Mouse (Mus musculus): ENCODE data around the gene Lrrc38. TPM values are rescaled to one million over a fixed set of nuclear protein-coding genes. Genes with fewer than 3 reads are reported as not detected.
"Not testable (repeated sequence)": the region's sequence is repeated elsewhere in the genome, so short reads cannot be mapped to it uniquely, and the experiment has no call there.

The Lrrc38 gene
- total RNA-seq (2022) = 1 to 10 TPM; 1.5 to 2.2 (median 1.8) TPM

DNA sequence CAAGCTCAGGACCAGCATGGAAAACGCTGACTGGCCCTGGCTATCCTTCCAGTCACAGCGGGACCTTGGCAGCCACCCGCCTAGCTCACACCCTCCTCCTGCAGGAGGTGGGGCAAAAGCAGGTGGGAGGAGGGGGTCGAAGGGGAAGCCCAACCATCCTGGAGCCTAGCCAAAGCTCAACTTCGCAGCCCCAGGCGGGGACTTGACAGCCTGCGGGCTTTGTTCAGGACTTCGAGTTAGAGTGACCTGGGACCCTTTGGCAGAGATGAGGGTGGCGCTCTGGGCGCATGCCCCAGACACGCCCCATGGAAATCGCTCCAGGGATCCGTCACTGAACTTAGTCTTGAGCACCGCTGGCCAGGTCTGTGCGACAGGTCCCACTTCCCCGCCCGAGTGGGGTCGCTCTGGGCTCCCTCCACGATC is at the start of gene Lrrc38:
TSS of gene Lrrc38 (plus strand) at position 274 of the 423 bp plus-strand sequence.
- no peak for DNase-seq (ENCODE audit: low spot score in 2 of 2)

DNA sequence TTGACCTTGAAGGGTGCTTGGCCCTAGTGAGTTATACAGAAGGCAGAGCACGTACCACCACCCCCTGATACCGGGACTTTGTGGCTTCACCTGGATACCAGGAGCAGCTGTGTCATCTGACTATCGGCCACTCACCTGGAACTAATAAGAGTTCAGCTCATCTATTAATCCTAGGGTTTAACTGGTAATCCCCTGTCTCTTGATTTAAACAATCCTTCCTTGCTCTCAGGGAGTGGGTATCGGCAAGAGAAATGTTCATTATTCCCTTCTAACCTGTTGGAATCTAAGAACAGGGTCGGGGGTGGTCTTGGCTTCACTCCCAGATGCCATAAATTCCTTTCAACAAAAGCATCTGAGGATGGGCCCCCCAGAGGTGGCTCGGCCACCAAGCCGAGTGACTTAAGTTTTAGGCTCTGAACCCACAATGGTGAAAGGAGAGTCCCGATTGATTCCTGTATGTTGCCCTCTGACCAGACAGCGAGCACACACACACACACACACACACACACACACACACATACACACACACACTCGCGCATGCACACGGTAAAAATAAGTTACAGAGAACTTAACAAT is 49.4 kb upstream of the Lrrc38 start:
- DNase-seq (ENCODE audit: low spot score in 2 of 2) = no peak

DNA sequence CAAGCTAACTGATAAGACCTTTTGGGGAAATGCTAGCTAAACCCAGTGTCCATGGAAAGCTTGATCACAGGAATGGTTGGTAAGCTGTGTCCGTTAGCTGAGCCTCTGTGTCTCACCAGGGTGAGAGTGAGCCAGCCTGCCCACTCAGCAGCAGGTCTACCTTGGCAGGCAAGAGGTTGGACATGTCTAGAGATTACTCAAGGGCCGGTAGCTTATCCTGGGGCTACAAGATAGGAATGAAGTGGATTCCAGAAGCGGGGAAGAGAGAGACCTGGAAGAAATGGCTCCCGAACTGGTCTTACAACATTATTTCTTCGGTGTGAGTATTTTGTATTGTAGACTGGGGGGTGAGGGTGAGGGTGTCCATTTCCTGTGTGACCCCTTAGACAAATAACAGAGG is 48.5 kb upstream of the Lrrc38 start:
- no peak for DNase-seq (ENCODE audit: low spot score in 2 of 2)

DNA sequence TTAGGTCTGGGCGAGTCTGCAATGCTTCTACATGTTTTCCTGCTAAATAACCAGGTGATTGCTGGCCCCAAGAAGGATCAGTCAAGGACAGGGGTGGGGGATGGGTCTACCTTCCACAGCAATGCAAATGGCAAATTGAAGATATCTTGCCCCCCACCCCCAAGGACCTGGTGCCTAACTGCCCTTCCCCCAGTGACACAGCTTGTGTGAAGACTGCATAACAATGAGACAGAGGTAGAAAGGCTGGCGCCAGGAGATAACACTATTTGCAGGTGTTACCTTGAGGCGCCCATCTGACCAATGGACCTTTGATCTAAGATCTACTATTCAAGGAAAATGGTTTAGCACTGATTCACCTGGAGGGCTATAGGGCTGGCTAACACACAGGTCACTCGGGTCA is 47.7 kb upstream of the Lrrc38 start:
- no peak for DNase-seq (ENCODE audit: low spot score in 2 of 2)

GRCm38 (mm10) chr4:143302279-143302890 is 47.2 kb upstream of the Lrrc38 start:
- no peak for DNase-seq (ENCODE audit: low spot score in 2 of 2)

- no peak for DNase-seq (ENCODE audit: low spot score in 2 of 2)
These were observed 44.5 kb upstream of the Lrrc38 start for GRCm38 (mm10) chr4:143305031-143305430.

- DNase-seq (ENCODE audit: low spot score in 2 of 2) = no peak
These were observed 43.4 kb upstream of the Lrrc38 start for GRCm38 (mm10) chr4:143305987-143306772.

DNA sequence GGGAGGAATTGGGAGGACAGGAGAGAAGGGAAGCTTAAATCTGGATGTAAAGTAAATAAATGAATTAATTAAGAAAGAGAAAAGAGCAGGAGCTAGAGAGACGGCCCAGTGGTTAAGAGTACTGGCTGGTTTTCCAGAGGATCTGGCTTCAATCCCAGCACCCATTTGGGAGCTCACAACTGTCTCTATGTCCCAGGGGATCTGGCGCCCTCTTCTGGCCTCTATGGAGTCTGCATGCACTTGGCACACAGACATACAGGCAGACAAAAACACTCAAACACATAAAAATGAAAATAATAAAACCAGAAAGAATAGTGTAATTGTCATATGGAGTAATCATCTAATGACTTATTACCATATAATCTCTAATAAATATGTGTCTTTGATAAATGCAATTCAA is 38.2 kb upstream of the Lrrc38 start:
- DNase-seq (ENCODE audit: low spot score in 2 of 2) = no peak

GRCm38 (mm10) chr4:143313299-143313698 is 36.3 kb upstream of the Lrrc38 start:
- no peak for DNase-seq (ENCODE audit: low spot score in 2 of 2)

DNA sequence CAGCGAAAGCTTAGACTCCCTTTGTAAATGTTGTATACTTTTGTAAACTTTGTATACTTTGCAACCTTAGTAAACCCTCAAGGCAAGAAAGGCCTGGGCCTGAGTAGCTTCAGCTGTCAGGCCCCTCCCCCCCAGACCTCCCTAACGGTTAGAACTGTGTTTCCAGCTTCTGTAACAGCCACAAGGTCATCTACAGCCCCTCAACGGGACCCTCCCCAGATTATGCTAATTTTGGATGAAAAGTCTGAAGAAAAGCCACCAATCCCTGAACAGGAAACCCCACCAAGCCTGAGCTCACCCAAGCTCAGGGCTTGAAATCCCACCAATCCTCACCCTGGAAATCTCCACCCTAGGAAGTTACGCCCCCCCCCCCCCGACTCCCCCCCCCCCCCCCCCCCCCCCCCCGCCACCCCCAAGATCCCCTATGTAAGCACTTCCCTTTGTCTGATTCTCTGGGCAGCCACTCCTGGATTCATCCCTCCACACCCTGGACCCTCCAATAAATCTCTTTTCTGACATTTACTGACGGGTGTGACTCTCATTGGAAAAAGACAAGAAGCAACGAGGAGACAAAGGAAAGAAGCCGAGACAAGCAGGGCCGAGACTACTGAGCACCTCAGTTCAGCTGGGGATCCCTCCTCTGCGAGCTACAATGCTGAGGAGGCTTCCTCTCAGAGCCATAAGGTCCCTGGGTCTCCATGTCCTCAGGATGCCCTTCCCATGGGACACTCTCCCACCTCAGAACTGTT is 25.2 kb upstream of the Lrrc38 start:
- no peak for DNase-seq (ENCODE audit: low spot score in 2 of 2)

GRCm38 (mm10) chr4:143324925-143325624 is 24.5 kb upstream of the Lrrc38 start:
- peak in 1 of 2 experiments; percentile 19 for DNase-seq (ENCODE audit: low spot score in 2 of 2)

GRCm38 (mm10) chr4:143325625-143325941 is 24.0 kb upstream of the Lrrc38 start:
- DNase-seq (ENCODE audit: low spot score in 2 of 2) = peak; percentile 35 to 88

- no peak for DNase-seq (ENCODE audit: low spot score in 2 of 2)
These were observed 19.0 kb upstream of the Lrrc38 start for GRCm38 (mm10) chr4:143330566-143330965.

DNA sequence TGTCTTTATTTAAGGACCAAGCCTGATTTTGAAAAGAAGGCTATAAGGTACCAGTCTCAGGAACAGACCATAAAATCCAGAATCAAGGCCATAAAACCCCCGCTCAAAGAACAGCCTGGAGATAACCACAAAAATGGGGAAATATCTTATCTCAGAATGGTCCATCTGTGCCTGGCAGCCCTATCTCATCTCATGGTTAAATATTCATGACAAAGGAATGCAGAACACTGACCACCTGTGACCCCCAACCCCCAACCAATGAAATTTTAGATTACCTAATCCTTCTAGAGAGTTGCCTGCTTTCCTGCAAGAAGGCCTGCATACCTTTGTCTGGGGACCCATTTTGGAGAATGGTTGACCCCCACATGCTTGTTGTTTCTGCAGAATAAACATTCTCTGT is 17.8 kb upstream of the Lrrc38 start:
- no peak for DNase-seq (ENCODE audit: low spot score in 2 of 2)

DNA sequence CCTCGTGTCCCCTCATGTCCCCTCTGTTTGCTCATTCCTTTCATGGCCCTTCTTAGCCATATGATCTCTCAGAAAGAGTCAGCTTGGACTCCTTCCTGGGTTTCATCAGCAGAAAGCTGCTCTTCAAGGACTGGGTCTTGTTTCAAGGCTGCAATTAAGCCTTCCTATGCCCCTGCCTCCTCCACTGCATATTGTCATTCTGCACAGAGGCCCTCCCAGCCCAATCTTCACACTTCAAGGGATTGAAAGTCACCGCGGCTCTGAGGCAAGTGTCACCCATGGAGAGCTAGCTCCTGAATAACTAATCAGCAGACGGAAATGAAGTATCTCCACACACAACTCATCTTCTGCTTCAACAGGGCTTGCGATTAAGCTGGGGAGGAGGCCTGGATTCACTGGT is 15.4 kb upstream of the Lrrc38 start:
- no peak for DNase-seq (ENCODE audit: low spot score in 2 of 2)

DNA sequence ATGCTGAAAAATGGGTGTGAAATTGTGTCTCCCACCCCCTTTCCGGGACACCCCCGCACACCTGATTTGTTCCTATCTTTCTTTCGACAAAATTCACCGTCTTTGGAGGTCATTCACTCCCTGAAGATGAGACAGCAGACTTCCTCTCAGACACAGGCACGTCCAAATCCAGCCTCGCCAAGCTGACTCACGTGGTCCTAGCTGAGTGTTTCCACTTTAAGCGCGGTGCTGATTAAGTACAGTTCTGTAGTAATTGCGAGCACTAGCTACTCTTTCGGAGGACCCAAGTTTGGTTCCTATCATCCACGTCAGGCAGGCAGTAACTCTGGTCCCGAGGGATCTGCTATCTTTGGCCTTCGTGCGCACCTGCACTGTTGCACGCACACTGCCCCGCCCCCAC is 14.6 kb upstream of the Lrrc38 start:
- DNase-seq (ENCODE audit: low spot score in 2 of 2) = no peak

- no peak for DNase-seq (ENCODE audit: low spot score in 2 of 2)
These were observed 13.5 kb upstream of the Lrrc38 start for GRCm38 (mm10) chr4:143336096-143336495.

GRCm38 (mm10) chr4:143339808-143340207 is 9.7 kb upstream of the Lrrc38 start:
- no peak for DNase-seq (ENCODE audit: low spot score in 2 of 2)

GRCm38 (mm10) chr4:143341470-143341869 is 8.1 kb upstream of the Lrrc38 start:
- no peak for DNase-seq (ENCODE audit: low spot score in 2 of 2)

DNA sequence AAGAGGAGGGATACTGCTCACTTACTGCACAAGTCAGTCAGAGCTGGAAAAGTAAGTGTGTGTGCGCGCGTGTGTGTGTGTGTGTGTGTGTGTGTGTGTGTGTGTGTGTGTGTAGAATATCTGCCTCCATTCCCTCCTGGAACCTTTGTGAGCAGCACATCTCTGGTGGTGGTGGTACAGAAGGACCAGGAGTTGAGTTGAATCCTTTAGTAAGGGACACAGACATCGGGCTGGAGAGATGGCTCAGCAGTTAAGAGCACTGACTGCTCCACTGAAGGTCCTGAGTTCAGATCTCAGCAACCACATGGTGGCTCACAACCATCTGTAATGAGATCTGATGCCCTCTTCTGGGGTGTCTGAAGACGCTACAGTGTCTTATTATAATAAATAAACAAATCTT is 4.1 kb upstream of the Lrrc38 start:
- not testable (repeated sequence) for DNase-seq (ENCODE audit: low spot score in 2 of 2)

DNA sequence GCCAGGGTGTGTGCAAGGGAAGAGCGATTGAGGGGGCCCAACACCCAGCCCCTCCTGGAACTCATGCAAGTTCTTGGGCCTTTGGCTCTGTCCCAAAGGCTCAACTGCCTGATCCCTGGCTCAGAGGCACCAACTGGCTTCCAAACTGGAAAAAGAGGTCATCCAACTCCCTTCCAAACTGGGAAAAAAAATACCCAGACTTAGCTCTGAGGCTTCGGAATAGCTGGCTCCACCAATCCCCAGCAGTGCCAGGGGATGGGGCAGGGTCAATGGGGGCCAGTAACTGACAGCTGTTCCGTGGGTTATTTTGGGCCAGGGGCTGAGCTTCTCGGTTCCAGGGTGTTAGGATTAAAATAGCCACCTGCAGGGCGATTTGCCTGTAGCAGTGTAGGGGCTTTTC is 879 bp upstream of the Lrrc38 start:
- DNase-seq (ENCODE audit: low spot score in 2 of 2) = no peak

Measured in left cerebral cortex, adult 8-10 months (tissue).